Mouse (Mus musculus) cerebellum, postnatal 10 days (tissue): ENCODE measurements around the gene Iqcf4.
"Not testable (repeated sequence)": the region's sequence is repeated elsewhere in the genome, so short reads cannot be mapped to it uniquely, and the experiment has no call there.

ENCODE experiments used
- DNase-seq, 2 experiments: peaks; one replicate each; pipeline ENCODE4 v3.0.0; 2021; ENCODE audit warnings: mixed read lengths in 2 of 2

Gene Iqcf4

DNA sequence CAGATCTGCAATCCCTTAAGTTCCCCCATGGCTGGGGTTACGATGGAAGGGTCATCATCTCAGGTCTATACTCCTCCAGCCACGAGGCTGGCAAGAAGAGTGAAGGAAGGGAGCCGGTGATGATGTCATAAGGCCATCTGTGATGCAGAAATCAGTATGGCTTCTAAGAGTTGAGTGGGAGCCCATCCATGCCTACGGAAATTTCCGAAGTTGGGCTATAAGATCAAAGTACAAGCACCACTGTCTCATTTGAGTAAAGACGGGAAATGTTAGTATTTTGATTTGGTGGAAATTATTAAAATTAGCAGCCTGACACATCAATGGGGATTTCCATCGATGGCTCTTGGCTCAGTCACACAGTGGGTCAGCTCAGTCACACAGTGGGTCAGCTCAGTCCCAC is at the start of gene Iqcf4:
Gene Iqcf4, minus strand, starts transcription at position 101 of the 400 bp plus-strand sequence.
- no peak for DNase-seq

DNA sequence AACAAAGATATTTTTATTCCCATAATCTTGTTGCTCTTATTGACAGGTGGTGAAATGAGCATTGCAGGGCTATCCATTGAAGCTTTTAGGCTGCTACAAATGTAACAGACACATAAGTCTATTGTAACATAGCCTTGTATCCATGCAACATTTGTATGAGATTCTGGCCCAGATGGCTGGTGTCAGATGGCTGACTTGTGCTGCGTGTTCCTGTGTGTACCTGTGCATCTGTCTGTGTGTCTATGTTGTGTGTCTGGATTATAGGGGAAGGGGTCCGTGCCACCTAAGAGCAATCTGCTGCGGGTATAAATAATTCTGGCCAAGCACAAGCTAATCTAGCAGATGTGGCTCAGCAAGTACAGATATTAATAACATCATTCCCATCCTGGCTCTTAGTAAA is 46.7 kb upstream of the Iqcf4 start:
- no peak for DNase-seq

DNA sequence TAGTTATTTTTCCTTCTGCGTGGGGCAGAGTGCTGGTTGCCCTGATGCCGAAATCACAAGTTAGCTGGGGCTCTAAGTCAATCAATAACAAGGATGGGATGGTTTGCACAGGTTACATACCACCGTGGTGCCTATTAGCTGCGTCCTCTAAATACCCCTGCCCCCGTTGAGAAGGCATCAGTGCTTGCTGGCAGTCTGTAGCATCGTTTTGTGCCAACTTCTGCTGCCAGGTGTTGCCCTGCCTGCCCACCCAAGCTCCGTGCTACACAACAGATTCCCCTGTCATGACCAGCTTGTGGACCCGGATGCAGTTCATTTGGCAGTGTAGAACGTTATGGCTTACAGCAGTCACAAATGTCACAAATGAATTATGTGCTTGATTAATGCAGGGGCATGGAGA is 45.5 kb upstream of the Iqcf4 start:
- peak; percentile 58 to 59 for DNase-seq

DNA sequence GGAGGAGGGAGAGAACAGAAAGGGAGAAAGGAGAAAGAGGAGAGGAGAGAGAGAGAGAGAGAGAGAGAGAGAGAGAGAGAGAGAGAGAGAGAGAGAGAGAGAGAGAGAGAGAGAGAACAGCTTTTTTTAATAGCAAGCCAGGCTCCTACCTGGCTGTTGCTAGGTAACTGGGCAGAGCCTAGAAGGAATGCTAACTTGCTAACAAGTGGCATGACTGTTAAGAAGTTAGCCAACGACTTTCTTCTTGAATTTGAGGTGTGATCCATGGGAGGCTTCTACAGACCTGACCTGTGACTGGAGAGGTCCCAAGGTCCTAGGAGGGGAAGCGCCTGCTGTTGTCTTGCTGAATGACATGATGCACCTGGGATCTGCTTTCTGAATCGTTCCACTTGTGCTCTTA is 43.8 kb upstream of the Iqcf4 start:
- DNase-seq, result no peak

DNA sequence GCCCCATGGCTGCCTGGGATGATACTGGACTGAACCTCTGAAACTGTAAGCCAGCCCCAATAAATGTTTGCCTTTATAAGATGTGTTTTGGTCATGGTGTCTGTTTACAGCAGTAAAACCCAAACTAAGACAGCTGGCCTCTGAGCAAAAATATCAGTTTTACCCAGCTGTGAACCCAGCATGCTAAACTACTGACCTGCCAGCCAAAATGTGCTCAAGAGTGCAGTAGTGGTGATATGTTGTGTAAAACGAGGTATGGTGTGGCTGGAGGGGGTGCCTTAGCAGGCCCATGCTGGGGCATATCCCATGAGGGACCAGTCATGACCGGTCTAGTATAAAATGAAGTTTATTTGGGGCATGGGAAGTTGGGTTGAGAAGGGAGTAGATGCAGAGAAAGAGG is 43.2 kb upstream of the Iqcf4 start:
- DNase-seq, result no peak

DNA sequence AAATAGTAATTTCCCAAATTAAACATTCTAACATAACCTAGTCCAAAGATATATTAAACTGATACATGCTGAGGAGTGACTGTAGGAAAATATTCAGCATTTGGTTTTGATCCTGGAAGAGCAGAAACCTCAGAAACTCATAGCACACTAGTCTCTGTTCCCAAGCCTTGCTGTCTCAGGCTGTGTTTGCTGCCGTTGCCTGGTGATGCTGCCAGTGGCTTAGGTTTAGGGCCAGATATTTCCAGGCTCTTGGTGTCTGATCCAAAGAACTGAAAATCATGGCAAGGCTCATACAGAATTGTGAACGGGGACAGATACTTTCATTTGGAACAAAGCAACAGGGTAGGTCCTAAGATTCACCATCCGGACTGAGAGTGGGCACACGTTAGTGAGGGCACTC is 39.9 kb upstream of the Iqcf4 start:
- DNase-seq, result no peak

DNA sequence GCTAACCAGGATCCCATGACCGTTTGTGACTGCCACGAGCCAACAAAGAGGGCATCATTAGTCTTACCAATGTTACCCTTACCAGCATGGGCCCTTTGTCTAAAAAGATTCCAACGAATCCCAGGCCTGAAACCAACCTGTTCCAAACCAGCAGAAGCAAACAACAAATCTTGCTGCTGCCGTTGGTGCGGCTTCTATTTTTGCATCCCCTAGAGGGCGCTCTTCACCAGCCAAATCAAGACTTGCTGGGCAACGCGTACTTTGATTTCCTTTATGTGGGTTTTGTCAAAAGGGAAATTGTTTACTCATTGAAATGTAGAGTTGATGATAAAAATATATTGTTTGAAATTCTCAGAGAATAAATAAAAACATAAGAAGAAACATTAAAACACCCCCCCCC is 29.8 kb upstream of the Iqcf4 start:
- peak; percentile 80 to 84 for DNase-seq

DNA sequence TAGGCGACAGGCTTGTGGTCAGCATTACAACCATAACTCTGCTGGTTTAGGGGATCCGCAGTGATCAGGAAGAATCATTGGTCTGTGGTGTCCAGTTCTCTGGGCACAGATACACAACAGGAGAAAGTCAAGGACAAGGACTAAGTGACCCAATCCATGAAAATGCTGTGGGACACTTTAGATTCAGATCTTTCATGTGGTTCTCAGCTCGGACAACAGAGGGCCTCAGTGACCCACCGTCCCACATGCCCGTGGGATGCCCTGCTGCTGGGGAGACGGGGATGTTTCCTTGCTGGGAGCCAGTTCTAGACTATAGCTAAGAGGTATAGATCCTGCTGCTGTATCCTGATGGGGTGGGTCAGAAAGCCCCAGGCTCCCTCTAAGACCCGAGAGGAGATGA is 27.7 kb upstream of the Iqcf4 start:
- DNase-seq, result peak in 1 of 2 experiments; percentile 25

DNA sequence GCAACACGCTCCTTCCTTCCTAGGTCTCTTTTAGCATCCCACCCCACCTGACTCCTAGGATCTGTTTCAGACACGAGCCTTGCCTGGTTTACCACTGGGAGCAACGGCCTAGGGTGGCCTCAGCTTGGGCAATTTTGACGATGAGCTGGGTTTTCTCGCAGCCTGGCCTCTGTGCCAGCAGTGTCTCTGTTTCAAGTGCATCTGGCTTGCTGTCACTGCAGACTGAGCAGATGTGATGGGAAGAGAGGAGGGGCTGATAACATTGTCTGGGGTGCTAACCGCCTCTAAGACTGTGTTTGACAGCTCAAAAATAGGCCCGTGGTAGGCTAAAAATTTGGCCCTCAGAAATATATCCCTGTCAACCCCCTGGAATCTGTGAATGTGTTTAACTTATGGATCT is 25.0 kb upstream of the Iqcf4 start:
- no peak for DNase-seq

DNA sequence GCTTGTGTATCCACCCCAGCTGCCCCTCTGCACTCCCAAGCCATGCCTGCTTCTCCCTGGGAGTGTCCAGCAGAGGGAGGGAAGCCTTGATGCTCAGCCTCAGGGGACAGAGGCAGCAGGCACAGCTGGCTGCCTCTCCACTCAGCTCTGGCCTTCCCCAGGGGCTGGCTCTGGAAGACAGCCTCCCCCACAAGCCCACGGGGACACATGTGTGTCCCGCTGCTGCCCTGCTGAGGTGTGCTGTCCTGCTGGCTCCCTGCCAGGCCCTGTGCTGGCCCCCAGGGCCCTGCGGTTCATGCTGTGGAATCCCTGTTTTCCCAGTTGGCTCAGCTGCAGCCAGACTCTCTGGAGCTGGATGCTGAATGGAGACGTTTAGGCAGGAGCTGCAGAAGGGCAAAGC is 24.6 kb upstream of the Iqcf4 start:
- not testable (repeated sequence) for DNase-seq

DNA sequence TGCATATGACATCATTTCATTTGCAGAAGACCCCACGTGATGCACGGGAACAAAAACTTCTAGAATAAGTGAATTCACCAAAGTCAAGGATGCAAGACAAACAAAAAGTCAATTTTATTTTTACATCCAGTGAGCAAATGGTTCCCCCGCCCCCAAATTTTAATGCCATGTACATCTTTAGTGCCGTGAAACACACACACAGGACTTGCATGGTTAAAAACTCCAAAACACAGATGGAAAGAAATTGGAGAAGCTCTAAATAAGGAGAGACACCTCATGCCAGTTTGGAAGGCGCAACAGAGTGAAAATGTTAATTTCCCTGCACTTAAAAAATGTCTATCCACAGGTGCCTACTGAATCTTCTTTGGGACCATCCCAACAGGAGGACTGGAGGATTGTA is 21.4 kb upstream of the Iqcf4 start:
- no peak for DNase-seq

DNA sequence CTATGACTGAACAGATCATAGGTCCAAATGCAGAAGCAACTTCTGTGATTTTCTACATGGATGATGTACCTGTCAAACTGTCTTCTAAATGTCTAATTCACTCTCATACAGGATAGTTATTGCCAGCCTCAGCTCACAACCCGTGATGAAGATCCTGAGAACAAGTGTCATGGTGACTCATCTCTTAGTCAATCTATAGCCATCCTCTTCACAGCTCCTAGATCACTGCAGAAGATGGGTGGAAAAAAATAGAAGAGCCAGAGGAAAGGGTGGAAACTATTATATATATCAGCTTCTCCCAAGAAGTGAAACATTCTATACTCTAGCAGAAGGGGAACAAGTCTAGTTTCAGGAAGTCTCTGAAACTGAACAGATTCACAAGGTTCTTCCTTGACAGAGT is 11.8 kb upstream of the Iqcf4 start:
- no peak for DNase-seq

DNA sequence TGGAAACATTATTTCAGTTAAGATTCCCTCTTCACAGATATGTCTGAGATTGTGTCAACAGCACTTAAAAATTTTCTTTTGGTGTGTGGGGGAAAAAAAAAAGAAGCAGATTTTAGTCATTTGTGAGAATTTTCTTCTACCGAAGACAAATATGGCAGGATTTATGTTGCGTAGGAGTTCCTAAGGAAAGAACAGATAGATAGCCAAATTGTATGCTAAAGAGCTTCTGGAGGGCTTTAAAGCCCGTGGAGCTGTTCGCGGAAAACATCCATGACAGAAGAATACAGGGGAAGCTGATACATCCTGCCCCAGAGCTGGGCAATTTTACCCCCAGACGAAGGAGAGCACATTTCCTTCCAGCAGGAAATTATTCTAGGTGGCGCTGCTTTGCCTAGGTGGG is 9.2 kb upstream of the Iqcf4 start:
- no peak for DNase-seq

DNA sequence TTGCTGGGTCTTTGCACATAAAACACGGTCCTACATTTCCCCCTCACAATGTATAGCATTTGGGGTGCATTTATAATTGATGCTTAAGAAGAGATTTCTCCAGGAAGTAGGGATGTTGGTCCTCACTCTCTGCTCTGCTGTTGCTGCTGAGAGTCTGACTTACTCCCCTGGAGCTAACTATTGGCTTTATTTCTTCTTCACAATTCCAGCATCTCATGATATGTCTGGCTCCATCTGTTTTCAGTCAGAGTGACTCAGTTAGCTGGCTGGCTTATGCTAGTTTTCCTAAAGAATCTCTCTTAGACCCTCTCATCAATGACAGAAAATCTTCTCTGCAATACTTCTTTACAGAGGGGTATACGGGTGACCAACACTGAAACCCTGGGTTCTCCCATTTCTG is 5.3 kb upstream of the Iqcf4 start:
- DNase-seq, result no peak

DNA sequence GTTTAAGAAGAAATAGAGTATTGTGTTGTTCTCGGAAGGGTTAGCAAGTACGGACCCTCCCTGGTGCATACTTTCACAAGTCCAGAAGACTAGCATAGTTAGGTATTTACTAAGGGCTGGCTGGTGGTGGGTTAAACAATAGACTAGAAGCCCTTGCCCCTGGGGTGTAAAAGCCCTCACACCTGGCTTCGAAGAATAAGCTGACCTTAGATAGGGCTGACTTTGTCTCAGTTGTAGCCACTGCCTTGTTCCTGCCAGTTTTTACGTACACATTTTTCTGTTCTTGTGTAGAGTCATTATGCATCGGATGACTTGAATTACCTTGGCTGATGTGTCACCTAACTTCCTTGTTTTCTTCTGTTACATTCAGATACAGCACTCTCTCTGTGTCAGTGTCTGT is 2.6 kb upstream of the Iqcf4 start:
- DNase-seq, result no peak

DNA sequence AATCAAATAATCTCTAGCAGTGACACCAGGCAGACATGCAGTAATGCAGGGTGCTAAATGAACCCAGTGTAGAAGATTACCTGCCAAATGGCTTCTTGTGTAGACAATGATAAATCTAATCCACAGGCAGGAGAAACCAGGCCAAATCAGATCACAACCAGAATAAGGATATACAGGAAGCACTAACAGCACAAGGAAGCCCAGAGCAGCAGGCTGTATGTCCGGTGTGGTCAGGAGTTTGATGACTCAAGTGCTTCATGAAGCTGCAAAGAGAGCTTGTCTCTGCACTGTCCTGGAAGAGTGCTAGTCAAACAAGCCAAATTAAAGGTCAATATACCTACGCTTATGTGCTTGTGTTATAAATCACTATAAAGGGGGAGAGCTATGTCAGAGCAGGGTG is 1.4 kb upstream of the Iqcf4 start:
- DNase-seq, result no peak

DNA sequence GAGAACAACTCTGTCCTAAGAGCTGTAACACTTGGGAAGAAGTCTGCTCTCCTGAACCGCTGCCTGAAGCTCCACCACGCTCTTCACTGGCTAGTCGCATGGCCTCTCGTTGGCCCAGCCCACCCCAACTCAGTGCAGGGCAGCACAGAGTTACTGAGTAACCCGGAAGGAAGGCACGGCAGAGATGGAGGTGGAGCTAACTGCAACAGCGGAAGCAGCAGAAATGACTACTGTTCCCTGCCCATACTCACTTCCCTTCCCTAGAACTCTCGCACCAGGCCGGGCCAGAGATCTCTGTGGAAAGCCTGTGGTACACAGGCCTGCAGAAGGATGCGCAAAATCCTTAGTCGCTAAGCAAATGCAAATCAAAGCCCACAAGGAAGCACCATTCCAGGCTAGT is 4.4 kb downstream of the Iqcf4 start:
- no peak for DNase-seq

DNA sequence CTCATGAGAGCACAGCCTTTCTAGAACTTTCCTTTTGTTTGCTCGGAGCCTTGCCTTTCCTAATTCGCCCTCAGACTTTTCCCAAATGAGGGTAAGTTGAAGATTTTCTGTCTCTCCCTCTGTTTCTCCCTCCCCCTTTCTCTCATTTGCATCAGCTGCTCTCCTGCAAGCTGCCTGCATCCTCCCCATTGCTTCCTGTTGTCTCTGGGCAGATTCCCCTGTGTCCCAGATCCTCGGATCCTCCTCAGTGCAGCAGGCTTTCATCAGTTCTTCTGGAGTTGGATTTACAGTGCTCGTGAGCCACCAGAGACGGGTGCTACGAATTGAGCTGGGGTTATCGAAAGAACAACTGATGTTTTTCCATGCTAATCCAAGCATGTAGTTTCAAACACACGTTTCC is 6.8 kb downstream of the Iqcf4 start:
- DNase-seq, result no peak

DNA sequence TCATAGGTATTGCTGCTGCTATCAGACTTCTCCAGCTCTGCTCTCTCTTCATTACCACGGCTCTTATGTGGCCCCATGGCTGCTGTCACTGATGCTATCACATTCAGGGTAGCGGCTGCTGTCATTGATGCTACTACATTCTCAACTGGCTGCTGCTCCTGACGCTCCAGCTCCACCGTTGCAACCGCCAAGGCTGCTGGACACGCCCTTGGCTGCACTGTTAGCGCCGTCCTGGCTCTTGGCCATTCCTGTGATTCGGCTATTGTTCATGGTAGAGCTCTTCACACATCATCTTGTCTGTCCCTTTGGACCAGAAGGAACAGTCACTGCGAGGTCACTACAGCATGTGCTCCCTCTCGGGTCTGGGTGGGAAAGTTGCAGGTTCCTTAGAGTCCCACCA is 8.5 kb downstream of the Iqcf4 start:
- peak in 1 of 2 experiments; percentile 6 for DNase-seq

DNA sequence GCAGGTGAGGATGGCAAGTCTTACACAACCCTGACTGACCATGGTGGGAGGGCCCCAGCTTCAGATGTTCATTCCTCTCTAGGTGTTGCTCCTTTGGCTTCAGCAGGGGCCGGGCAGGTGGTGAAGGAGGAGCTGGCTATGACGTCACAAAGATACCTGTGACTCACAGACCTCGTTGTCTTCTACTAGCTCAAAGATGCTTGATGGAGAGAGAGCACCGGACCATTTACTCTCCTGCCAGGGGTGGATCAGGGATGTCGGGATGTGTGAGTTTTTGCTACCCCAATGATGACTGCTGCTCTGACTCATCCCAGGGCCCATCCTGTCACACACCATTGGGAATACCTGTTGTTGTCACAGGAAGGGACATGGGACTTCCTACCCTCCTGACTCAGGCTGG is 9.3 kb downstream of the Iqcf4 start, which contains the start of gene Iqcf3:
Gene Iqcf3, minus strand, starts transcription at position 101 of the 400 bp plus-strand sequence.
- DNase-seq, result no peak

DNA sequence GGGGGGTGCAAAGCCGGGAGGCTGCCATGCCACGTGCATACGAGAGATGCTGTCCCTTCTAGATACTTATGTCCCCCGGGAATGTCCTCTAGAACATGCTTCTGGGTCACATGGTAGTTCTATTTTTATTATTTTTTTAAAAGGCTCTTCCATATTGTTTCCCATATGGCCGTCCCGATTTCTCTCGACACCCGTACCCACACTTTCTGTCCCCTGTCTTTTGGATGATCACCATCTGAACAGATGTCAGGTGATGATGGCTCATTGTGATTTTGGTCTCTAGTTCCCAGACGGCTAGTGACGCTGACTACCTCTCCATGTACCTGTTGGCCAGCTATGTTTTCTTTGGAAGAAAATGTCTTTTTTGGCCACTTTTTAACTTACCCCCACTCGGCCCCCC is 35.8 kb downstream of the Iqcf4 start:
- no peak for DNase-seq

DNA sequence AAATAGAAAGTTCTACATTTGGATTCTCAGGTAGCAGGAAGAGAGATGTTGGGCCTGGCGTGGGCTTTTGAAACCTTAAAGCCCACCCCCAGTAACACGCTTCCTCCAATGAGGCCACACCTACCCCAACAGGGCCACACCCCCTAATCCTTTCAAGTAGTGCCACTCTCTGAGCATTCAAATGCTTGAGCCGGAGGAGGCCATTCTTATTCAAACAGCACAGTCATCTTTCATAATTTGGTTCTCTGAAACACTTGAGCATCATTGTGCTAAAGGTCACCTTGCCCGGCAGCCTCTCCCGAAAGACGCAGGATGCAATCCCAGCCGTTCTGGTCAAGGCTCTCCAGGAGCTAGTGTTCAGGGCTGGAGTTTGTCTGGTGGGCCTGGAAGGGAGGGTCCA is 36.5 kb downstream of the Iqcf4 start:
- no peak for DNase-seq

DNA sequence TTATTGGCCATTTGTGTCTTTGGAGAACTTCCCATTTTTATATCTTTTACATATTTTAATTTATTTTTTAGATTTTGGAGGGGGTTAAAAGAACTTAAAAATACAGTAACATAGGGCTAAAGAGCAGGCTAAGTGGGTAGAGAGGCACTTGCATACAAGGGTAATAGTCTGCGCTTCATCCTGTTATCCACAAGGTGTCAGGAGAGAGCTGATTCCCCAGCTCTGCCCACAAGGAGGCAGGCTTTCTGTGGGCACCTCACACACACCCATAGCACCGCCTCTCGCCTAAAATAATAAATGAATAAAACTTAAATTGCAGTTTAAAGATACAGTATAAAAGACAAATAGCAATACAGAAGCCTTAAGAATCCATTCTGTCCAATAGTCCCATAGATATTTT is 39.0 kb downstream of the Iqcf4 start:
- peak; percentile 31 to 38 for DNase-seq

DNA sequence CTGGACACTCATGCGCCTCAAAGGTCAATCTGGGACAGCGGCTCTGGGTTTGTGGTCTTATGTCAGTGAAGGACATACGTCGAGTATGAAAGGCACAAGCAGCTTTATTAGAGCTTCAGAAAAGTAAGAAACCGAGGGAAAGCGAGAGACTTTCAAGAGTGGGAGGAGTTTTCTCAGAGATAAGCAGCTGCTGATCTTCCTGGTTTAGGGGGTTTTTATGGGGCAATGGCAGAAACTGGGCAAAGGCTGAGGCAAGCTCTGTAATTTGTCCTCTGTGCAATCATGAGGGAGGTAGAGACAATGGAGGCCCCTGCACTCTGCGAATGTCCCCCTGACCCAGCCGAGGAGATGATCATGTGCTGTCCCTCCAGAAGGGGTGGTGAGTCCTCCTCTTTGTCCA is 50.9 kb downstream of the Iqcf4 start:
- no peak for DNase-seq

DNA sequence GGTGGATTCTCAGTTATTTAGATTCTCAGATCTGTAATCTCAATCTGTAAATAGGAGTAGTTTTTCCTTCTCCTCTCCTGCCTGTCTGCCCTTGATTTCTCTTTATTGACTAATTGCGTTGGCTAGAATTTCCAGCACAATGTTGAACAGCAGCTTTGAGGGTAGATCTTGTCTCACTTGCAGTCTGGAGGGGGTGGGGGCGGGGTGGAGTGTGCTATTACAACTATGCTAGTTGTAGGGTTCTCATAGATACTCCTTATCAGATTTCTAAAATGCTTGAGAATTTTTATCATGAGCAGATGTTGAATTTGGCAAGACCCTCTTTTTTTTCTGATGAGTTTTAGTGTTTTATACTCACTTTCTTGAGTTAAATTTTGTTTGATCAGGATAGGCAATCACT is 51.4 kb downstream of the Iqcf4 start:
- no peak for DNase-seq
